In genomic region chr3:68615042-68615810, GRCm38 (mm10) we compare ENCODE assay signal across 9 mouse cellular contexts.
DNase-seq lines count a peak whose midpoint lies in the region; ATAC-seq and TF ChIP-seq lines count a peak whose summit lies in the region.
"Had no signal": no experiment of that assay in that cellular context is flagged by ENCODE, and none has a peak within 500 bp of the region (broad histone marks: within the 10 kb centered on the region; RNA-seq: fewer than 3 reads in every experiment).

No protein-coding gene starts in this region.

- no peaks in the 10 kb centered on the region for H3K27me3 ChIP-seq in kidney, postnatal 0 days (ENCODE audit: insufficient read depth, low read length)
- no peaks in the 10 kb centered on the region for H3K27me3 ChIP-seq in kidney, embryonic 16.5 days (ENCODE audit: insufficient read depth, low read length)
- H3K27me3 ChIP-seq in MEL (ENCODE audit: control insufficient read depth in 1 of 2, insufficient read depth in 2 of 2, low read length in 2 of 2), result no peaks in the 10 kb centered on the region

- H3K36me3 ChIP-seq in kidney, postnatal 0 days (ENCODE audit: insufficient read depth, low read length), result no peaks in the 10 kb centered on the region
- H3K36me3 ChIP-seq in kidney, embryonic 16.5 days (ENCODE audit: insufficient read depth, low read length), result no peaks in the 10 kb centered on the region
- H3K36me3 ChIP-seq in MEL (ENCODE audit: control insufficient read depth in 1 of 2, insufficient read depth in 2 of 2, low read length in 2 of 2), result 0 out of 4 replicates have a peak, but pooled peaks cover 0 to 3% of the 10 kb centered on the region in 2 experiments

- H3K9me3 ChIP-seq in kidney, postnatal 0 days (replicated peaks; ENCODE audit: low read length), result no peaks in the 10 kb centered on the region
- no peaks in the 10 kb centered on the region for H3K9me3 ChIP-seq in kidney, embryonic 16.5 days (ENCODE audit: low read length)
- no peaks in the 10 kb centered on the region for H3K9me3 ChIP-seq in MEL (replicated peaks; ENCODE audit: insufficient read depth, low read length)

- H3K79me2 ChIP-seq in MEL (ENCODE audit: control insufficient read depth, insufficient read depth, low read length, poor library complexity), result no peaks in the 10 kb centered on the region

- TF ChIP-seq CTCF in kidney, postnatal 0 days (IDR thresholded peaks at IDR 0.05; ENCODE audit: low read depth), result peak; percentile 75
- peak in 2 of 3 experiments; percentile 29 to 77; a peak in 3 of 6 replicates for TF ChIP-seq CTCF in MEL (IDR thresholded peaks at IDR 0.05 in 2 of 3, conservative IDR thresholded peaks at IDR 0.05 in 1 of 3; ENCODE audit: control insufficient read depth in 1 of 3, insufficient read depth in 1 of 3, low read depth in 2 of 3, low read length in 3 of 3, poor library complexity in 1 of 3, severe bottlenecking in 1 of 3)

- H3K4me2 ChIP-seq in kidney, postnatal 0 days (ENCODE audit: low read length), result no peak overlapping the region
- no peak overlapping the region for H3K4me2 ChIP-seq in kidney, embryonic 16.5 days (replicated peaks; ENCODE audit: low read depth, low read length)

- peak; percentile 82 for TF ChIP-seq RAD21 in MEL (IDR thresholded peaks at IDR 0.05; ENCODE audit: low read depth, low read length)

- peak; percentile 91 for DNase-seq in kidney, postnatal 0 days (ENCODE audit: low spot score)
- DNase-seq in MEL (ENCODE audit: low read depth, low spot score), result peak; percentile 62
- DNase-seq in embryo, embryonic 10.5 days (ENCODE audit: low spot score), result peak; percentile 82
- DNase-seq in yolk sac, embryonic 10.5 days (ENCODE audit: low spot score), result no peak
- no peak for DNase-seq in cerebellum, postnatal 36 days

- H3K9ac ChIP-seq in kidney, postnatal 0 days (ENCODE audit: low read depth, low read length), result no peak overlapping the region
- H3K9ac ChIP-seq in kidney, embryonic 16.5 days (replicated peaks; ENCODE audit: low read length), result no peak overlapping the region
- no peak overlapping the region for H3K9ac ChIP-seq in MEL (ENCODE audit: control insufficient read depth, low read depth, low read length, poor library complexity, severe bottlenecking)

- H3K27ac ChIP-seq in kidney, postnatal 0 days, result no peak overlapping the region
- H3K27ac ChIP-seq in kidney, embryonic 16.5 days (ENCODE audit: low read length), result no peak overlapping the region
- no peak overlapping the region for H3K27ac ChIP-seq in MEL (ENCODE audit: control insufficient read depth, low read depth, low read length)

- TF ChIP-seq POLR2A in MEL (IDR thresholded peaks at IDR 0.05; ENCODE audit: control insufficient read depth in 1 of 2, insufficient read depth in 1 of 2, low read depth in 1 of 2, low read length in 2 of 2, poor library complexity in 1 of 2), result no peak

- WGBS in kidney, postnatal 0 days, result 67% methylated on average over 10 of the region's 10 CpGs
- 72% methylated on average over 10 of the region's 10 CpGs for WGBS in kidney, embryonic 16.5 days

- peak; percentile 23; the same call in 1 of the 2 replicates for ATAC-seq in kidney, postnatal 0 days (replicated peaks; ENCODE audit: low FRiP score, low read depth)
- no peak for ATAC-seq in kidney, embryonic 16.5 days (ENCODE audit: low FRiP score, low TSS enrichment)
- peak; percentile 67 for ATAC-seq in inflammation-experienced regulatory T-cells, adult 6 months
- peak; percentile 48 for ATAC-seq in monocyte, adult 5-6 weeks (replicated peaks; ENCODE audit: insufficient number of reproducible peaks, low FRiP score, low TSS enrichment, poor library complexity, severe bottlenecking)

- H3K4me3 ChIP-seq in kidney, postnatal 0 days (replicated peaks; ENCODE audit: low read depth, low read length), result no peak overlapping the region
- H3K4me3 ChIP-seq in kidney, embryonic 16.5 days (ENCODE audit: low read length), result no peak overlapping the region
- no peak overlapping the region for H3K4me3 ChIP-seq in MEL (ENCODE audit: control insufficient read depth in 1 of 2, insufficient read depth in 1 of 2, low read depth in 2 of 2, low read length in 2 of 2)
- H3K4me3 ChIP-seq: erythroblast, embryonic 14.5 days had no signal

- H3K4me1 ChIP-seq in kidney, postnatal 0 days (replicated peaks; ENCODE audit: insufficient read depth, low read length), result peaks cover 9% of the 10 kb centered on the region; the same call in 1 of the 2 replicates
- peaks cover 12% of the 10 kb centered on the region for H3K4me1 ChIP-seq in kidney, embryonic 16.5 days (ENCODE audit: insufficient read depth, low read length)
- peaks cover 4 to 5% of the 10 kb centered on the region in 2 experiments; a peak in 2 of 4 replicates for H3K4me1 ChIP-seq in MEL (ENCODE audit: control insufficient read depth in 1 of 2, insufficient read depth in 2 of 2, low read length in 2 of 2)

- TF ChIP-seq EP300 in MEL (IDR thresholded peaks at IDR 0.05; ENCODE audit: low read depth in 1 of 2, low read length in 2 of 2), result no peak

TF ChIP-seq in MEL, 35 proteins besides CTCF, POLR2A, EP300 and RAD21:
- TF ChIP-seq SMC3 (IDR thresholded peaks at IDR 0.05; ENCODE audit: low read depth, low read length) (peak; percentile 58), ZC3H11A (IDR thresholded peaks at IDR 0.05; ENCODE audit: low read depth, low read length) (peak; percentile 39), ETS1 (IDR thresholded peaks at IDR 0.05; ENCODE audit: low read depth, low read length) (no peak)
TF ChIP-seq in MEL: peak in this region for 2.

Comparison
In these comparisons a context has a peak if more than half of its experiments do, and no peak if none do; other contexts are left out.
1. DNase-seq: peak in kidney, postnatal 0 days (single experiment), MEL (single experiment) and embryo, embryonic 10.5 days (single experiment); none in yolk sac, embryonic 10.5 days (single experiment) and cerebellum, postnatal 36 days (0 of 2).